Mouse (Mus musculus) forebrain, embryonic 11.5 days (tissue): Measurements from ENCODE around the gene Snrnp200. TPM values are rescaled to one million over a fixed set of nuclear protein-coding genes. Genes with fewer than 3 reads are reported as not detected.
"Not testable (repeated sequence)": the region's sequence is repeated elsewhere in the genome, so short reads cannot be mapped to it uniquely, and the experiment has no call there.

Experiments
- ATAC-seq: fragments of 200-750 bp; cut with Nextera tagmentation; replicated peaks from 2 replicates; pipeline ENCODE4 v1.8.0; 2017; ENCODE audit warnings: moderate TSS enrichment; ENCODE audit not compliant: low FRiP score
- DNase-seq: peaks from one replicate; pipeline ENCODE4 v3.0.0-alpha.2; 2017; ENCODE audit warnings: low spot score
- H3K27ac ChIP-seq: fragments of 300-500 bp; sonication (generic); 2 replicates; pipeline ENCODE4 v1.5.1; 2014; ENCODE audit warnings: low read depth, low read length
- H3K27me3 ChIP-seq: fragments of 300-500 bp; sonication (generic); 2 replicates; pipeline ENCODE4 v1.6.1; 2014; ENCODE audit warnings: mild to moderate bottlenecking, low read length, mixed read lengths; ENCODE audit not compliant: control insufficient read depth, insufficient read depth
- H3K36me3 ChIP-seq: fragments of 300-500 bp; sonication (generic); 2 replicates; pipeline ENCODE4 v1.6.1; 2014; ENCODE audit warnings: mild to moderate bottlenecking, low read length, moderate library complexity, mixed read lengths; ENCODE audit not compliant: control insufficient read depth, insufficient read depth
- H3K4me1 ChIP-seq: fragments of 300-500 bp; sonication (generic); replicated peaks from 2 replicates; pipeline ENCODE4 v1.6.1; 2014; ENCODE audit warnings: low read length, mixed read lengths; ENCODE audit not compliant: control insufficient read depth, insufficient read depth
- H3K4me2 ChIP-seq: fragments of 300-500 bp; sonication (generic); 2 replicates; pipeline ENCODE4 v1.6.1; 2014; ENCODE audit warnings: low read depth, mild to moderate bottlenecking, low read length, moderate library complexity, mixed read lengths; ENCODE audit not compliant: severe bottlenecking
- H3K4me3 ChIP-seq: fragments of 300-500 bp; sonication (generic); 2 replicates; pipeline ENCODE4 v1.5.1; 2014; ENCODE audit warnings: low read depth, low read length
- H3K9ac ChIP-seq: fragments of 300-500 bp; sonication (generic); 2 replicates; pipeline ENCODE4 v1.6.1; 2014; ENCODE audit warnings: low read length
- H3K9me3 ChIP-seq: fragments of 300-500 bp; sonication (generic); 2 replicates; pipeline ENCODE4 v1.6.1; 2016; ENCODE audit warnings: low read length, mixed read lengths; ENCODE audit not compliant: control insufficient read depth
- WGBS: fragments of 180-500 bp; shearing (Covaris S2); extraction: QIAGEN DNeasy Blood & Tissue Kit; methylation state at CpG from one replicate; pipeline ENCODE4 v1.1.7; 2014; 5-methylcytosine and 5-hydroxymethylcytosine counted together
- polyA plus RNA-seq: library from polyadenylated mRNA; unstranded; fragments of >200 nt; fragmentation: Nextera tagmentation; extraction: Ambion mirVana; gene quantifications from 2 replicates; pipeline ENCODE4 v1.2.1, GENCODE M21; 2014

Gene Snrnp200
- polyA plus RNA-seq, 1 experiment from 2014 or later = 113 TPM

DNA sequence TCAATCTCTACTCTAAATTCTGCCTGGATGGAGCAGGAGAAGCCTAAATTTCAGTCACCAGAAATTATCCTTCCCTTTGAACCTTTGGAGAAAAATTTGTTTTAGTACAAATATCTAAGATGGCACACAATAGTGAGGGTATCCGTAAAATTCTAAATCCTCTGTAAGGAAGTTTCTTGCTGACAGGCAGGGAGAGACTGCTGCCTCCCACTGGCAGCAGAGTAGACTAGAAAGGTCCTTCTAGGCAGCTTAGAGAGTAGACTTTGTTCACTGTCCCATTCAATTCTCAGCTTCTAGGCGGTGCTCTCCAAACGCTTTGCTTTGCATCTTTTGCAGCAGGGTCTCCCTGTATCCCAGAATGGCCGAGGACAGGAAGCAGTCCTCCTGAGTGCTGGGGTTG, 59.7 kb downstream of the Snrnp200 start:
- DNase-seq (no peak), ATAC-seq (no peak)
- H3K4me1 ChIP-seq = no peaks in the 10 kb centered on the region
- H3K4me2 ChIP-seq = no peak overlapping the region
- H3K9ac ChIP-seq = no peak overlapping the region
- H3K36me3 ChIP-seq = no peaks in the 10 kb centered on the region
- H3K9me3 ChIP-seq = no peaks in the 10 kb centered on the region
- no peak overlapping the region for H3K4me3 ChIP-seq
- WGBS = 43% methylated on average over 4 of the region's 4 CpGs
- no peak overlapping the region for H3K27ac ChIP-seq
- H3K27me3 ChIP-seq = no peaks in the 10 kb centered on the region

DNA sequence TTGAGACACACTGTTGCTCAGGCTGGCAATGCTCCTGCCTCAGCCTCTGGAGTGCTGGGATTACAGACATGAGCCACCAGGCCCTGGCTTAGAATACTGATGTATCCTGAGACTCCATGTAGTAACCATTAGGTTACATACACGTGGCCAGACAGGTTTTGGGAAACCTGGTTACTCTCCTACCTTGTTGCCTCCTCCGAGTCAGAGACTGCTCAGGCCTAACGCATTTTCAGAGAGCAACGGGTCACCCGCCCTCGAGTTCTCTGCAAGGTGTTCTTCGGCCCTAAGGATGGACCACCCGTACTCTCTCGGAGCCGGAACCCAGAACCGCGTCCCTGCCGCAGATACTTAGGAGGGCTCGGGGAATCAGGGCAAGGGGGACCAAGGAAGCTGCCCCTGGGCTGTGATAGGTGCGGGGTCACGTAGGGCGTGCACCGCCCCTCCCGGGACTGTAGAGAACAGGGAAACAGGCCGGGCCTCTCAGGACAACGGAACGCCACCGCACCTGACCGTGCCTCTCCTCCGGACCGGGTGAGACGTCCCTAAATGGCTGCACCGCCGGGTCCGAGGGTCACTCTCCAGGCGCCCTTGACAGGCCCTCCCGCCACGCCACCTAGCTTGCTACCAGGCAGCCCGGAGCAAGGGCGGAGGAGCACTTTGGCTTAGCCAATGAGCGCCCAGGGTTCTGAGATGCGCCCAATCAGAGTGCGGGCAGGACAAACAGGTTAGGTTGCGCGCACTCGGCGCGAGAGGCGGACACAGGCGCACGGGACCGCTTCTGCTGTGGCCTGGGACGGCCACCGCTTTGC, 61.5 kb downstream of the Snrnp200 start, which contains the start of gene Stard7:
Gene Stard7 (plus strand): TSS at position 728 of the 809 bp plus-strand sequence.
- H3K9me3 ChIP-seq = no peaks in the 10 kb centered on the region
- peak; percentile 98 for ATAC-seq
- H3K4me1 ChIP-seq = no peaks in the 10 kb centered on the region
- H3K4me3 ChIP-seq = peak within 1 kb of the TSS; percentile 95
- DNase-seq = peak; percentile 95
- H3K36me3 ChIP-seq = no peaks in the 10 kb centered on the region
- peak within 1 kb of the TSS; percentile 88 for H3K4me2 ChIP-seq
- under 1% methylated on average over 49 of the region's 49 CpGs for WGBS
- H3K9ac ChIP-seq = peak within 1 kb of the TSS; percentile 95
- H3K27ac ChIP-seq = peak within 1 kb of the TSS; percentile 91
- H3K27me3 ChIP-seq = no peaks in the 10 kb centered on the region

DNA sequence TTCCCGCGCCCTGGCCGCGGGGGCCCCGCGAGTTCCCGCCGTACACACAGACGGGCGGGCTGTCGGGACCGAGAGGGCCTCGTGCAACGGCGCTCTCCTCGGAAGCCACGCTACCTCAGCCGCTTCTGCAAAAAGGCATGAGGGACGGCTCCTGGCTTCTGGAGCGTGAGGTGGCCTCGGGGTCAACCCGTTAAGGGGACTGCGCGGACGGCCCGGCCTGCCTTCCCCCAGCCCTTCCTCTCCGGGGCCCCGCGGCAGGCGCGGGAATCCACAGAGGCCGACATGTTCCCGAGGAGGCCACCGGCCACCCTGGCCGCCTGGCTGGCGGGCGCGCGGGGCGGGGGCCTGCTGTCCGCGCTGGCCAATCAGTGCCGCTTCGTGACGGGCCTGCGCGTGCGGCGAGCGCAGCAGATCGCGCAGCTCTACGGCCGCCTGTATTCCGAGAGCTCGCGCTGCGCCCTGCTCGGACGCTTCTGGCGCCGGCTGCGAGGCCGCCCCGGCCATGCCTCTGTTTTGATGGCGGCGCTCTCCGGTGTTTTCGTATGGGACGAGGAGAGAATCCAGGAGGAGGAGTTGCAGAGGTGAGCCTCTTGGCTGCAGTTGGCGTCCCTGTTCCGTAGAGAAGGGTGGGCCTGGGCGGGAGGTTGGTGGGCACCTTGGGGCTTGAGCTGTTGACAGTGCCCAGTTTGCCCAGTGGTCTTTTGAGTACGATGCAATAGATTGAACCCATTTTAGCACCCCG, 62.3 kb downstream of the Snrnp200 start:
- Histone ChIP-seq H3K4me2 (peak overlapping the region; percentile 88), H3K27me3 (no peaks in the 10 kb centered on the region), H3K4me3 (peak overlapping the region; percentile 95), H3K9ac (peak overlapping the region; percentile 95), H3K9me3 (no peaks in the 10 kb centered on the region), H3K27ac (peak overlapping the region; percentile 91), H3K4me1 (no peaks in the 10 kb centered on the region), H3K36me3 (no peaks in the 10 kb centered on the region)
- DNase-seq = peak; percentile 90
- ATAC-seq = peak; percentile 95
- WGBS = under 1% methylated on average over 72 of the region's 75 CpGs

DNA sequence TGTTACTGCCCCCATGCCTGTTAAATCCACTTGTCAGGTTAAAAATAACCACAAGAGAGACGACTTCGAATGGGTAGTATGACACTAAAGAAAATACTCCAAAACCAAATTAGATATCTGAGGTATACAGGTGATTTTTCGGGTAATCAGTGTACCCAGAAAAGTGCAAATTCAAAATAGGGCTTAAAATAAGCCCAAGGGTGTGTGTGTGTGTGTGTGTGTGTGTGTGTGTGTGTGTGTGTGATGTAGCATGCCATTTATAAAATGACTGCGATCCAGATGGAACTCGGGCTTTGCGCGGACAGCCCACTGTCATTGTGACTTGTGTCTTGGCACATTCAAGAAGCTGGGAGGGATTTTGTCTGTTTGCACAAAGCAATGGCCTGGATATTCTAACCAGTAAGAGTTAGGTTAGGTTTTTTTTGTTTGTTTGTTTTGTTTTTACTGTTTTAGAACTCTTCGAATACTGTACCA, 62.9 kb downstream of the Snrnp200 start:
- no peak for DNase-seq
- Histone ChIP-seq H3K9me3 (no peaks in the 10 kb centered on the region), H3K4me1 (no peaks in the 10 kb centered on the region), H3K36me3 (no peaks in the 10 kb centered on the region), H3K4me2 (peak overlapping the region; percentile 88), H3K4me3 (peak overlapping the region; percentile 95), H3K27me3 (no peaks in the 10 kb centered on the region), H3K27ac (peak overlapping the region; percentile 91), H3K9ac (peak overlapping the region; percentile 95)
- WGBS = 19% methylated on average over 8 of the region's 8 CpGs
- ATAC-seq = no peak

DNA sequence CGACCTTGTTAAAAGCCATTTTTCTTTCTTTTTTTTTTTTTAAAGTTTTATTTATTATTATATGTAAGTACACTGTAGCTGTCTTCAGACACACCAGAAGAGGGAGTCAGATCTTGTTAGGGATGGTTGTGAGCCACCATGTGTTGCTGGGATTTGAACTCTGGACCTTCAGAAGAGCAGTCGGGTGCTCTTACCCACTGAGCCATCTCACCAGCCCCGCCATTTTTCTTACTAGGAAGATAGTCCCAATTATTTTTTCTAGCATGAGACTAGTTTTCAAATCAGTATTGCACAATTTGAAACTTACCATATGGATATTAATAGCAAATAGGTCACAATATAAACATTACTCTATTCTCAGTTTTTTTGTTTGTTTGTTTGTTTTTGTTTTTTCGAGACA, 63.9 kb downstream of the Snrnp200 start:
- H3K4me3 ChIP-seq, H3K27ac ChIP-seq, ATAC-seq, H3K4me2 ChIP-seq, H3K27me3 ChIP-seq, DNase-seq, H3K4me1 ChIP-seq, H3K9me3 ChIP-seq, H3K9ac ChIP-seq, H3K36me3 ChIP-seq: not testable (repeated sequence)
- 97% methylated on average over 4 of the region's 4 CpGs for WGBS

DNA sequence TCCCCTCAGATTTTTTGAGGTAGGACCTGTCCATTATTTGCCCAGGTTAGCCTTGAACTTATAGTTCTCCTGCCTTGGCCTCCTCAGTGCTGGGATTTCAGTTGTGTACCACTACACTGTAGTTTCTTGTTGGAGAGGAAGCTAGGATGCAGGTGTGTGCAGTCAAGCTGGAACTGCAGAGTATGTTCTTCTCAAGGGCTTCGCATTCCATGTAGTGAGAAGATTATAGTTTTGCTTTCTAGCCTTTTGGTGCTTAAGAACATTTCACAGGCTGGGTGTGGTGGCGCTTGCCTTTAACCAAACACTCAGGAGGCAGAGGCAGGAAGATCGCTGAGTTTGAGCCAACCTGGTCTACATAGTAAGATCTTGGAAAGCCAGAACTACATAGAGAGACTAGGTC, 64.6 kb downstream of the Snrnp200 start:
- Histone ChIP-seq H3K36me3 (no peaks in the 10 kb centered on the region), H3K27ac (no peak overlapping the region), H3K4me3 (no peak overlapping the region), H3K9ac (no peak overlapping the region), H3K9me3 (no peaks in the 10 kb centered on the region), H3K4me2 (no peak overlapping the region), H3K4me1 (no peaks in the 10 kb centered on the region), H3K27me3 (no peaks in the 10 kb centered on the region)
- WGBS = 93% methylated on average over 3 of the region's 3 CpGs
- DNase-seq = no peak
- ATAC-seq = no peak

DNA sequence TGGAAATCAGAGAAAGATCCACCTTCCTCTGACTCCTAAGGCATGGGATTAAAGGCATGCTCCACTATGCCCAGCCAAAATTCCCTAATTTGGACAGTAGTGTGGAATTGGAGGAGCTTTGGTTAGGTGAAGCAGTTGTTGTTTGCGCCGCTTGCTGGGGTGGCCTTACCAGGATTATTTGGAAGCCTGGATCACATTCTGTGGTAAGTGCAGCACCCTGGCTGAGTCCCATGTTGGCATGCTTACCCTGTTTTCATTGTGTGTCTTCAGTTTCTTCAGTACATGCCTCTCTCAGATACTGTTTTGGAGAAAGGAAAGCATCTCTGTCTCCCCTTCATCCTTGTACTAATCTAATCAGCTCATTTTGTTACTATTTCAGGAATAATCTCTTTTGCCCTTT, 66.4 kb downstream of the Snrnp200 start:
- 95% methylated on average over 2 of the region's 2 CpGs for WGBS
- ATAC-seq = no peak
- Histone ChIP-seq H3K4me3 (no peak overlapping the region), H3K9me3 (no peaks in the 10 kb centered on the region), H3K27me3 (no peaks in the 10 kb centered on the region), H3K27ac (no peak overlapping the region), H3K36me3 (no peaks in the 10 kb centered on the region), H3K4me2 (no peak overlapping the region), H3K9ac (no peak overlapping the region), H3K4me1 (no peaks in the 10 kb centered on the region)
- DNase-seq = no peak

DNA sequence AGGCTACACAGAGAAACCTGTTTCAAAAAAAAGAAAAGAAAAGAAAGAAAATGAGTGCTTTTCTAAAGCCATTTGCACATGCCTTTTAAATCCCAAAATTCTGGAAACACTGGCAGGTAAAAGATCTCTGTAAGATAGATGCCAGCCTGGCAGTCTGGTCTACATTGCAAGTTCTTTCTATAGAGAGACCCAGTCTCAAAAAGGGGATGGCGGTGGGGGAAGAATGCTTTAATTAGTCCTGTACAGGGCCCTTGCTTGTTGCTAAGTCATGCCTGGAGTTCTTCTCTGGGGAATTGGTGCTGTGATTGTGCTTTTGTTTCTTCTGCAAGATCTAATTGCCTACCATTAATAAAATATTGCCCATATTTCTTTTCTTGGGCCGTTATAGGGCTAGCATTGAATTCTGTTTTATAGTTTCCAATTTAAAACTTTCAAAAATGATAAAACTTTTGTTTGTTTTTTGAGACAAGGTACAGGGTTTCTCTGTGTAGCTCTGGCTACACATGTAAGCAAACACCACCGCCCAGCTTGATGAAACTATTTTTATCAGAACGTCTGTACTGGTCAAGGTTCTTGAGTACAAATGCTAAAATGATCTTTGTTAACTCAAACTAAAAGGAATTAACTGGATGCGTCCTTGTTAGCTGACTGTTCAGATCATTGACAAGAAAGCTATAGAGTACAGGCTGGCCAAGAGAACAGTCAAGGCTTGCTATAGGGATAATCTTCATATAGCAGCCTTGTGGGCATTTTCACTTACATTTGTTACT, 67.5 kb downstream of the Snrnp200 start:
- H3K9ac ChIP-seq = no peak overlapping the region
- no peak overlapping the region for H3K4me3 ChIP-seq
- no peak overlapping the region for H3K4me2 ChIP-seq
- H3K9me3 ChIP-seq = no peaks in the 10 kb centered on the region
- no peaks in the 10 kb centered on the region for H3K27me3 ChIP-seq
- H3K27ac ChIP-seq = no peak overlapping the region
- no peaks in the 10 kb centered on the region for H3K36me3 ChIP-seq
- ATAC-seq = no peak
- no peak for DNase-seq
- no peaks in the 10 kb centered on the region for H3K4me1 ChIP-seq
- 86% methylated on average over 5 of the region's 5 CpGs for WGBS
